Mouse (Mus musculus): ENCODE results near the gene Ppme1. TPM values are rescaled to one million over a fixed set of nuclear protein-coding genes. Genes with fewer than 3 reads are reported as not detected.

Gene Ppme1
- polyA plus RNA-seq, 1 experiment from 2014 or later = 141 TPM

- Histone ChIP-seq H3K9ac (no peak overlapping the region), H3K4me2 (no peak overlapping the region), H3K27ac (no peak overlapping the region), H3K27me3 (no peaks in the 10 kb centered on the region), H3K36me3 (peaks cover 2% of the 10 kb centered on the region; the same call in 1 of the 2 replicates), H3K9me3 (no peaks in the 10 kb centered on the region), H3K4me1 (replicated peaks) (no peaks in the 10 kb centered on the region), H3K4me3 (no peak overlapping the region)
- WGBS = 94% methylated on average over 5 of the region's 5 CpGs
- ATAC-seq (ENCODE audit: low FRiP score) = no peak
Observed at GRCm38 (mm10) chr7:100317534-100317933, 54.6 kb downstream of the Ppme1 start.

- H3K4me3 ChIP-seq = no peak overlapping the region
- 93% methylated on average over 8 of the region's 8 CpGs for WGBS
Observed at GRCm38 (mm10) chr7:100316924-100317323, 55.2 kb downstream of the Ppme1 start.

GRCm38 (mm10) chr7:100312716-100313115 is 59.4 kb downstream of the Ppme1 start:
- H3K4me3 ChIP-seq = no peak overlapping the region
- ATAC-seq (ENCODE audit: low FRiP score) = no peak
- 89% methylated on average over 4 of the region's 4 CpGs for WGBS
- no peak overlapping the region for H3K4me2 ChIP-seq
- H3K4me1 ChIP-seq (replicated peaks) = peaks cover 35% of the 10 kb centered on the region
- H3K36me3 ChIP-seq = 0 out of 2 replicates have a peak, but pooled peaks cover 2% of the 10 kb centered on the region
- H3K9me3 ChIP-seq = no peaks in the 10 kb centered on the region
- H3K9ac ChIP-seq = no peak overlapping the region
- H3K27ac ChIP-seq = no peak overlapping the region
- no peaks in the 10 kb centered on the region for H3K27me3 ChIP-seq

More at GRCm38 (mm10) chr7:100316924-100317323, 55.2 kb downstream of the Ppme1 start:
- Histone ChIP-seq H3K4me1 (replicated peaks) (no peaks in the 10 kb centered on the region), H3K36me3 (peaks cover 2% of the 10 kb centered on the region; the same call in 1 of the 2 replicates), H3K4me2 (no peak overlapping the region), H3K27ac (no peak overlapping the region), H3K9me3 (no peaks in the 10 kb centered on the region), H3K27me3 (no peaks in the 10 kb centered on the region), H3K9ac (no peak overlapping the region)
- ATAC-seq (ENCODE audit: low FRiP score) = no peak

GRCm38 (mm10) chr7:100310290-100310689 is 61.8 kb downstream of the Ppme1 start:
- H3K9ac ChIP-seq = no peak overlapping the region
- ATAC-seq (ENCODE audit: low FRiP score) = no peak
- peaks cover 39% of the 10 kb centered on the region for H3K4me1 ChIP-seq (replicated peaks)
- no peak overlapping the region for H3K4me3 ChIP-seq
- no peaks in the 10 kb centered on the region for H3K9me3 ChIP-seq
- 72% methylated on average over 12 of the region's 12 CpGs for WGBS
- H3K4me2 ChIP-seq = no peak overlapping the region
- H3K27ac ChIP-seq = peak overlapping the region; percentile 87
- no peaks in the 10 kb centered on the region for H3K36me3 ChIP-seq
- H3K27me3 ChIP-seq = no peaks in the 10 kb centered on the region

- no peak overlapping the region for H3K4me2 ChIP-seq
- peaks cover 39% of the 10 kb centered on the region for H3K4me1 ChIP-seq (replicated peaks)
- H3K27ac ChIP-seq = peak overlapping the region; percentile 87
- H3K9me3 ChIP-seq = no peaks in the 10 kb centered on the region
- H3K36me3 ChIP-seq = no peaks in the 10 kb centered on the region
- peak overlapping the region; percentile 15; the same call in 1 of the 2 replicates for H3K9ac ChIP-seq
- no peak overlapping the region for H3K4me3 ChIP-seq
- WGBS = 39% methylated on average over 6 of the region's 6 CpGs
- ATAC-seq (ENCODE audit: low FRiP score) = peak; percentile 38
- no peaks in the 10 kb centered on the region for H3K27me3 ChIP-seq
Observed at GRCm38 (mm10) chr7:100309679-100310078, 62.4 kb downstream of the Ppme1 start.

- Histone ChIP-seq H3K4me1 (replicated peaks) (peaks cover 39% of the 10 kb centered on the region), H3K9ac (no peak overlapping the region), H3K9me3 (no peaks in the 10 kb centered on the region), H3K4me2 (no peak overlapping the region), H3K27ac (peak overlapping the region; percentile 87), H3K27me3 (no peaks in the 10 kb centered on the region), H3K4me3 (no peak overlapping the region), H3K36me3 (no peaks in the 10 kb centered on the region)
- peak; percentile 33; the same call in 1 of the 2 replicates for ATAC-seq (ENCODE audit: low FRiP score)
- WGBS = 29% methylated on average over 1 of the region's 1 CpGs
Observed at GRCm38 (mm10) chr7:100309216-100309615, 62.9 kb downstream of the Ppme1 start.

GRCm38 (mm10) chr7:100307872-100308653 is 64.0 kb downstream of the Ppme1 start:
- no peaks in the 10 kb centered on the region for H3K36me3 ChIP-seq
- ATAC-seq (ENCODE audit: low FRiP score) = peak; percentile 90
- no peak overlapping the region for H3K4me2 ChIP-seq
- peak overlapping the region; percentile 87 for H3K27ac ChIP-seq
- WGBS = 69% methylated on average over 3 of the region's 6 CpGs
- H3K27me3 ChIP-seq = no peaks in the 10 kb centered on the region
- no peaks in the 10 kb centered on the region for H3K9me3 ChIP-seq
- H3K4me1 ChIP-seq (replicated peaks) = peaks cover 39% of the 10 kb centered on the region
- H3K9ac ChIP-seq = no peak overlapping the region
- H3K4me3 ChIP-seq = no peak overlapping the region

- H3K9me3 ChIP-seq = no peaks in the 10 kb centered on the region
- H3K9ac ChIP-seq = no peak overlapping the region
- H3K36me3 ChIP-seq = no peaks in the 10 kb centered on the region
- peaks cover 39% of the 10 kb centered on the region for H3K4me1 ChIP-seq (replicated peaks)
- ATAC-seq (ENCODE audit: low FRiP score) = no peak
- H3K27me3 ChIP-seq = no peaks in the 10 kb centered on the region
- no peak overlapping the region for H3K4me2 ChIP-seq
- H3K27ac ChIP-seq = no peak overlapping the region
- no peak overlapping the region for H3K4me3 ChIP-seq
- WGBS = 92% methylated on average over 9 of the region's 9 CpGs
Observed at GRCm38 (mm10) chr7:100305894-100306293, 66.2 kb downstream of the Ppme1 start.

- WGBS = 73% methylated on average over 4 of the region's 4 CpGs
Observed at GRCm38 (mm10) chr7:100302316-100302715, 69.8 kb downstream of the Ppme1 start.

GRCm38 (mm10) chr7:100301390-100301789 is 70.7 kb downstream of the Ppme1 start:
- WGBS = 78% methylated on average over 3 of the region's 3 CpGs
- H3K9ac ChIP-seq = no peak overlapping the region
- no peak for ATAC-seq (ENCODE audit: low FRiP score)
- H3K36me3 ChIP-seq = no peaks in the 10 kb centered on the region
- peaks cover 8% of the 10 kb centered on the region for H3K4me1 ChIP-seq (replicated peaks)
- H3K27ac ChIP-seq = no peak overlapping the region
- no peak overlapping the region for H3K4me3 ChIP-seq
- no peaks in the 10 kb centered on the region for H3K27me3 ChIP-seq
- H3K9me3 ChIP-seq = no peaks in the 10 kb centered on the region
- no peak overlapping the region for H3K4me2 ChIP-seq

More at GRCm38 (mm10) chr7:100302316-100302715, 69.8 kb downstream of the Ppme1 start:
- H3K27ac ChIP-seq = 0 out of 2 replicates have a peak overlapping the region, but pooled peaks have one; percentile 36
- no peak for ATAC-seq (ENCODE audit: low FRiP score)
- no peaks in the 10 kb centered on the region for H3K27me3 ChIP-seq
- no peak overlapping the region for H3K4me3 ChIP-seq
- no peak overlapping the region for H3K4me2 ChIP-seq
- H3K9ac ChIP-seq = no peak overlapping the region
- H3K9me3 ChIP-seq = no peaks in the 10 kb centered on the region
- no peaks in the 10 kb centered on the region for H3K36me3 ChIP-seq
- H3K4me1 ChIP-seq (replicated peaks) = peaks cover 4% of the 10 kb centered on the region

GRCm38 (mm10) chr7:100298861-100299510 is 73.1 kb downstream of the Ppme1 start:
- H3K9ac ChIP-seq = no peak overlapping the region
- 77% methylated on average over 14 of the region's 14 CpGs for WGBS
- no peak overlapping the region for H3K27ac ChIP-seq
- ATAC-seq (ENCODE audit: low FRiP score) = no peak
- H3K36me3 ChIP-seq = no peaks in the 10 kb centered on the region
- H3K4me1 ChIP-seq (replicated peaks) = peaks cover 8% of the 10 kb centered on the region
- H3K9me3 ChIP-seq = no peaks in the 10 kb centered on the region
- no peaks in the 10 kb centered on the region for H3K27me3 ChIP-seq
- H3K4me2 ChIP-seq = no peak overlapping the region
- no peak overlapping the region for H3K4me3 ChIP-seq

- Histone ChIP-seq H3K27me3 (no peaks in the 10 kb centered on the region), H3K4me3 (no peak overlapping the region), H3K9ac (no peak overlapping the region), H3K27ac (no peak overlapping the region), H3K36me3 (no peaks in the 10 kb centered on the region), H3K9me3 (no peaks in the 10 kb centered on the region), H3K4me1 (replicated peaks) (peaks cover 8% of the 10 kb centered on the region), H3K4me2 (no peak overlapping the region)
- 82% methylated on average over 6 of the region's 6 CpGs for WGBS
- ATAC-seq (ENCODE audit: low FRiP score) = no peak
Observed at GRCm38 (mm10) chr7:100296699-100297098, 75.4 kb downstream of the Ppme1 start.

Measured in hindbrain, embryonic 13.5 days (tissue).